Mouse (Mus musculus) frontal cortex, postnatal 10 days (tissue): ENCODE measurements around the gene Elavl1.

Experiments used
- DNase-seq, 2 experiments: peaks; one replicate each; pipeline ENCODE4 v3.0.0; 2022; ENCODE audit warnings: low spot score in 2 of 2, mixed read lengths in 1 of 2

The Elavl1 gene

GRCm38 (mm10) chr8:4321031-4321430 is 4.2 kb downstream of the Elavl1 start:
- DNase-seq: no peak

- DNase-seq: no peak
These were observed 4.8 kb downstream of the Elavl1 start for GRCm38 (mm10) chr8:4320404-4320803.

GRCm38 (mm10) chr8:4319573-4319872 is 5.7 kb downstream of the Elavl1 start:
- no peak for DNase-seq

GRCm38 (mm10) chr8:4318796-4319572 is 6.2 kb downstream of the Elavl1 start:
- no peak for DNase-seq

- no peak for DNase-seq
These were observed 7.1 kb downstream of the Elavl1 start for GRCm38 (mm10) chr8:4318124-4318523.

GRCm38 (mm10) chr8:4314852-4315251 is 10.4 kb downstream of the Elavl1 start:
- DNase-seq: no peak

GRCm38 (mm10) chr8:4313254-4314124 is 11.7 kb downstream of the Elavl1 start:
- DNase-seq: no peak

- DNase-seq: no peak
These were observed 13.1 kb downstream of the Elavl1 start for GRCm38 (mm10) chr8:4312104-4312503.

- DNase-seq: no peak
These were observed 19.4 kb downstream of the Elavl1 start for GRCm38 (mm10) chr8:4305838-4306237.

- DNase-seq: no peak
These were observed 21.1 kb downstream of the Elavl1 start for GRCm38 (mm10) chr8:4304124-4304547.

GRCm38 (mm10) chr8:4297822-4298221 is 27.4 kb downstream of the Elavl1 start:
- no peak for DNase-seq

- no peak for DNase-seq
These were observed 32.5 kb downstream of the Elavl1 start for GRCm38 (mm10) chr8:4292738-4293137.

GRCm38 (mm10) chr8:4276111-4276465 is 49.1 kb downstream of the Elavl1 start:
- DNase-seq: no peak

- peak; percentile 96 to 98 for DNase-seq
These were observed 49.7 kb downstream of the Elavl1 start, which contains the start of gene Timm44 for GRCm38 (mm10) chr8:4275275-4276110. TSS of gene Timm44 (minus strand) at chr8:4275913.

GRCm38 (mm10) chr8:4269609-4270008 is 55.6 kb downstream of the Elavl1 start:
- DNase-seq: no peak

GRCm38 (mm10) chr8:4267627-4268026 is 57.6 kb downstream of the Elavl1 start:
- no peak for DNase-seq

- no peak for DNase-seq
These were observed 59.9 kb downstream of the Elavl1 start for GRCm38 (mm10) chr8:4265160-4265914.

- no peak for DNase-seq
These were observed 62.0 kb downstream of the Elavl1 start for GRCm38 (mm10) chr8:4263105-4263791.

- peak in 1 of 2 experiments; percentile 17 for DNase-seq
These were observed 65.4 kb downstream of the Elavl1 start for GRCm38 (mm10) chr8:4259805-4260170.

GRCm38 (mm10) chr8:4259125-4259804 is 65.9 kb downstream of the Elavl1 start, which contains the start of gene Ctxn1:
TSS of gene Ctxn1 (minus strand) at chr8:4259274.
- peak; percentile 90 to 92 for DNase-seq
